Mouse (Mus musculus) testis, adult 2 months (tissue): ENCODE results near the gene Nars2. TPM values are rescaled to one million over a fixed set of nuclear protein-coding genes. Genes with fewer than 3 reads are reported as not detected.

Experiments
- H3K27ac ChIP-seq: fragments of 200-500 bp; 2 replicates; pipeline ENCODE4 v1.5.1; 2012; ENCODE audit warnings: low read depth, low read length; ENCODE audit not compliant: control insufficient read depth, insufficient read depth
- H3K27me3 ChIP-seq: fragments of 200-500 bp; 2 replicates; pipeline ENCODE4 v1.6.1; 2012; ENCODE audit warnings: mild to moderate bottlenecking, low read length, moderate library complexity; ENCODE audit not compliant: control insufficient read depth, insufficient read depth
- H3K36me3 ChIP-seq: fragments of 200-500 bp; 2 replicates; pipeline ENCODE4 v1.6.1; 2012; ENCODE audit warnings: mild to moderate bottlenecking, low read length; ENCODE audit not compliant: control insufficient read depth, insufficient read depth
- H3K4me1 ChIP-seq: fragments of 200-500 bp; 2 replicates; pipeline ENCODE4 v1.6.1; 2012; ENCODE audit warnings: low read length; ENCODE audit not compliant: control insufficient read depth, insufficient read depth
- H3K4me3 ChIP-seq: fragments of 200-500 bp; 2 replicates; pipeline ENCODE4 v1.5.1; 2012; ENCODE audit warnings: low read depth, mild to moderate bottlenecking, low read length, moderate library complexity, mixed read lengths; ENCODE audit not compliant: control insufficient read depth
- CTCF ChIP-seq: fragments of 200-500 bp; IDR thresholded peaks from 2 replicates; pipeline ENCODE4 v1.5.1; 2012; ENCODE audit warnings: low read depth, mild to moderate bottlenecking, inconsistent platforms, low read length, moderate library complexity; ENCODE audit not compliant: control insufficient read depth, insufficient read depth, insufficient replicate concordance
- POLR2A ChIP-seq: fragments of 200-500 bp; IDR thresholded peaks from 2 replicates; pipeline ENCODE4 v1.6.1; 2012; ENCODE audit warnings: low read depth, mild to moderate bottlenecking, inconsistent platforms, low read length, moderate library complexity; ENCODE audit not compliant: control insufficient read depth
- polyA plus RNA-seq: library from polyadenylated mRNA; depleted of rRNA; stranded (reverse); fragments of >200 nt; gene quantifications from 2 replicates; pipeline ENCODE4 v1.2.3, GENCODE M21; 2012

Gene Nars2
- polyA plus RNA-seq, 1 experiment: 4.5 TPM

- TF ChIP-seq CTCF (no peak), POLR2A (no peak)
- no peak overlapping the region for H3K4me3 ChIP-seq
- no peaks in the 10 kb centered on the region for H3K36me3 ChIP-seq
- peaks cover 5% of the 10 kb centered on the region for H3K4me1 ChIP-seq
- no peak overlapping the region for H3K27ac ChIP-seq
- H3K27me3 ChIP-seq: no peaks in the 10 kb centered on the region
These were observed 21.0 kb downstream of the Nars2 start for GRCm38 (mm10) chr7:96972138-96972904.

DNA sequence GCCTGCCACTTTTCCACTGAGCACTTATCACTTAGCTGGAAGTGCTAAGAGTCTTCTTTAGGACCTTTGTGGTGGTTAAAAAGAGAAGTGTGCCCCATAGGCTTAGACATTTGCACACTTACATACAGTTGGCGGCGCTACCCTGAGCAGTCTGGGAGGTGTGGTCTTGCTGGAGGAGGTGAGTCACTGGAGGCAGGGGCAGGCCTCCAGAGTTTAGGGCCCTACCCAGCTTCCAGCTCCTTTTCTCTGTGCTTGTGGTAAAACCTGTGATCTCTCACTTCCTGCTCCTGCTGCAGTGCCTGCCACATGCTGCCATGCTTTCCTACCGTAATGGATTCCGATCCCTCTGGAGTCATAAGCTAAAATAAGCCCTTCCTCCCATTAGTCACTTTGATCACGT is 24.6 kb downstream of the Nars2 start:
- no peak overlapping the region for H3K4me3 ChIP-seq
- H3K27me3 ChIP-seq: no peaks in the 10 kb centered on the region
- H3K27ac ChIP-seq: peak overlapping the region; percentile 72
- TF ChIP-seq POLR2A (no peak), CTCF (no peak)
- no peaks in the 10 kb centered on the region for H3K36me3 ChIP-seq
- H3K4me1 ChIP-seq: peaks cover 5% of the 10 kb centered on the region

- TF ChIP-seq CTCF (no peak), POLR2A (no peak)
- H3K36me3 ChIP-seq: no peaks in the 10 kb centered on the region
These were observed 25.9 kb downstream of the Nars2 start for GRCm38 (mm10) chr7:96977209-96977608.

DNA sequence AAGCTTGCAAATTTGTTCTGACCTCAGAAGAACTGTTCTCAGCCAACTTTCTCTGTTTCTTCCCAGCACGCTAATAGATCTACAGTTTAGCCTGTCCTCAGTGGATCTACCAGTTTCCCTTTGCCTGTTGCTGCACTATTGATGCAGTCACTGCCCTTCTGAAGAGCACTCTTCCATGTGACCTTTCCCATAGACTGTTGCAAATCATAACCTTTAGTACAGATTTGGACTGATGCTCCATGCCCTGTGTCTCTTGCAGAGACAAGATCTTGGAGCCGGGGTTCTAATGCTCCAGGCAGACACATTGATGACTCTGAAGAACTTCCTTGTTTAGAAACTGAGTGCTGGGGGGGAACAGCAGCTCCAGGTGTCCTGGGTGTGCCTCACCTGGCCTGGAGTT is 30.1 kb downstream of the Nars2 start:
- H3K27me3 ChIP-seq: no peaks in the 10 kb centered on the region
- no peak overlapping the region for H3K27ac ChIP-seq
- TF ChIP-seq POLR2A: no peak
- no peak for TF ChIP-seq CTCF
- no peaks in the 10 kb centered on the region for H3K4me1 ChIP-seq
- H3K36me3 ChIP-seq: no peaks in the 10 kb centered on the region
- H3K4me3 ChIP-seq: no peak overlapping the region

More at GRCm38 (mm10) chr7:96977209-96977608, 25.9 kb downstream of the Nars2 start:
- Histone ChIP-seq H3K4me1 (no peaks in the 10 kb centered on the region), H3K4me3 (no peak overlapping the region), H3K27me3 (no peaks in the 10 kb centered on the region), H3K27ac (no peak overlapping the region)

DNA sequence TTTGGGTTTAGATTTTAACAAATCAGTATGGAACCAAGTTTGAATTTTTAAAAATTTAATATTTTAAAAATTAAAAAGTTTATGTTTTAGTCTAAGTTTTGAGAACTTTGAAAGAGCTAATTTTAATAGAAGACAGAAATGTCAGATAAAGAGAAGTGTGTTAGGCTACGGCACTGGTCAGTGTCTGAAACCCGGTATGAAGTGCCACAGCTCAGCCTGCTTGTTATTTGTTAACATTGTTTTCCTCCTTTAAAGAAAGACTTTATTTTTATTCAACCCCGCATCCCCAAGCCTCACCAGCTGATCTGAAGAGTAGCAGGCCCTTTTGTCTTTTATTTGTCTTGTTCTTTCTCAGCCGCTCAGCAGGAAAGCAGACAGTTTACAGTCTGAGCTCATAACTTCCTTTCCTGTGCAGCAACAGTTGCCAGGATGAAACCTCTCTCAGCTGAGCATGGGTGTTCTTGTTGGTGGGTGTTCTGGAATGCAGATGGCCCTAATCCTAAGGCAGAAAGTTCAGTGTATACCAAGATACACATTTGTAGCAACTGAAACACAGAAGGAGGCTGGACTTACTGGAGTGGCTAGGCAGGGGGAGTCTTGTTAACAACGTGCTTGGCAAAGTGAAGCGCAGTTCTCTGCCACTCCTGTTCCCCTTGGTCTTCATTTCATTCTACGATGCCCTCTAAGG is 32.5 kb downstream of the Nars2 start:
- no peak for TF ChIP-seq POLR2A
- no peak for TF ChIP-seq CTCF
- Histone ChIP-seq H3K27ac (peak overlapping the region; percentile 40; the same call in 1 of the 2 replicates), H3K4me1 (0 out of 2 replicates have a peak, but pooled peaks cover 2% of the 10 kb centered on the region), H3K27me3 (no peaks in the 10 kb centered on the region), H3K36me3 (no peaks in the 10 kb centered on the region), H3K4me3 (no peak overlapping the region)

DNA sequence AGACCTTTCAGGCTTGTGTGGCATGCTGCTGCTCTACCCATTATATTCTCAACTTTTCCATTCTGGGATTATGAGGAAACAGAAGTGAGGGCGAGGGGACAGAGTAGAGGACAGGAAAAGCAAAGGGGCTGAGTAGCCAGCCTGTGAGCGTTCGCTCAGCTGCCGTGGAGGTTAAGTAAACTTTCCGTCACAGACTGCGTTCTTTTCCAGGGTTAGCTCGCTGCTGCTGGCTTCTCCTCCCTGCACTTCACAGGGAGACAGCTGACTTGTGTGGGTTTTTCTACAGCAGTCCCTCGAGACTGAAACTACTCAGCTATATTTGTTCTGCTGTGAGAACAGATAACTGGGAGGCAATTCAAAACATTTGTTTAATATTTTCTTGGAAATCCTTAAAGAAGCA is 34.5 kb downstream of the Nars2 start:
- Histone ChIP-seq H3K4me3 (no peak overlapping the region), H3K27ac (peak overlapping the region; percentile 29), H3K27me3 (no peaks in the 10 kb centered on the region), H3K36me3 (no peaks in the 10 kb centered on the region), H3K4me1 (0 out of 2 replicates have a peak, but pooled peaks cover 2% of the 10 kb centered on the region)
- TF ChIP-seq CTCF (no peak), POLR2A (no peak)

DNA sequence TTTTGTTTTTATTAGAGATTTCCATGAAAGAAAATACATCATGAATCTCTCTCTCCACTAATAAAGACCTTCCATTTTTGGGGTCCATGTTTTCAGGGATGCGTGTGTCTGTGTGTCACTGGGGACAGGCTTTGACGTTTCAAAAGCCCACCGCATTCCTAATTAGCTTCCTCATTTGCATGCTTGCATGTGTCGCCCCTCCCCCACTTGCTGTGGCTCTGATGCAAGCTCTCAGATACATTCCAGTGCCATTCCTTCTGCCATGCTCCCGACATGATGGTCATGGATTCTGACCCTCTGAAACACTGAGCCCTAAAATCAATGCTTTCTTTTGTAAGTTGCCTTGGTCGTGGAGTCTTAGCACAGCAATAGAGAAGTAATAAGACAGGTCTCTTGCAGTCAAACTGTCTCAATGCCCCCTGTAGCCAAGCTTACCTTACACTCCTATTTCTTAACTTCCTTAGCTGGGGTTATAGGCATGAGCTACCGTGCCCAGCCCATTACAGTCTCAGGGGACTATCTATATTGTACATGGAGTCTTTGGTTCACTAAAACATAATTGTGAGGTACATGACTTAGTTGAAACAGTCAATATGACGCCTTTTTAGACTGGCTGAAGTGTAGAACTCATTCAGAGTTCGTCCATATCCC is 35.6 kb downstream of the Nars2 start:
- no peaks in the 10 kb centered on the region for H3K27me3 ChIP-seq
- no peak overlapping the region for H3K27ac ChIP-seq
- no peaks in the 10 kb centered on the region for H3K36me3 ChIP-seq
- H3K4me1 ChIP-seq: 0 out of 2 replicates have a peak, but pooled peaks cover 2% of the 10 kb centered on the region
- TF ChIP-seq POLR2A (no peak), CTCF (no peak)
- H3K4me3 ChIP-seq: no peak overlapping the region
